Mouse (Mus musculus): ENCODE measurements around the gene Bsn.
"Not testable (repeated sequence)": the region's sequence is repeated elsewhere in the genome, so short reads cannot be mapped to it uniquely, and the experiment has no call there.

The Bsn gene

GRCm38 (mm10) chr9:108196920-108197677 is 6.9 kb upstream of the Bsn start:
- no peak for DNase-seq (ENCODE audit: extremely low spot score)

DNA sequence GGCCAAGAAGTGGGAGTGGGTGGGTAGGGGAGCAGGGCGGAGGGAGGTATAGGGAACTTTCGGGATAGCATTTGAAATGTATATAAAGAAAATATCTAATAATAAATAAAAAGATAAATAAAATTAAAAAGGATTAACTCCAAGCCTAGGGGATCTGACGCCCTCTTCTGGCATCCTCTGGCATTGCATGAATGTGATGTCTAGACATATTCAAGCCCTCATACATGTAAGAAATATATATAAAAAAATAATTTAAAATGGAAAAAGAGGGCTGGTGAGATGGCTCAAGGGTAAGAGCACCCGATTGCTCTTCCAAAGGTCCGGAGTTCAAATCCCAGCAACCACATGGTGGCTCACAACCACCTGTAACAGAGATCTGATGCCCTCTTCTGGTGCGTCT is 6.0 kb upstream of the Bsn start:
- not testable (repeated sequence) for DNase-seq (ENCODE audit: extremely low spot score)

- DNase-seq (ENCODE audit: extremely low spot score), result no peak
Observed at GRCm38 (mm10) chr9:108189488-108189786, 747 bp downstream of the Bsn start.

GRCm38 (mm10) chr9:108189023-108189422 is 1.2 kb downstream of the Bsn start:
- no peak for DNase-seq (ENCODE audit: extremely low spot score)

DNA sequence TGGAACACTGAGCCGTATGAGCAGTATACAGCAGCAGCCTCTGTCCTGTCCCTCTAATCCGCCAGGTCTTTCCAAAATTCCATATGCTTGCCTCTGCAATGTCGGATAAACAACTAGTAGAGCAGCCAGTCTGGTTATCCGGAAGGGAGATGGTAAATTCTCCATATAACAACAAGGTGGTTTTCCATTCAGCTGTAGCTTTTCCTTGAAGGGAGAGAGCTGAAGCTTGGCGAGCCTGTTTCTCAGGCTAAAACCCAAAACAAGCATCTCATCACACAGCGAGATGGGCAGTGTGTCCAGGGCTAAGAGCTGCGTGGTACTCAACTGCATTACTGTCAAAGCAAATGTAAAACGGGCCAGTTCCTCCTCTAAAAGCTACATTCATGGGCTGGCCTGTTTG is 1.7 kb downstream of the Bsn start:
- no peak for DNase-seq (ENCODE audit: extremely low spot score)

DNA sequence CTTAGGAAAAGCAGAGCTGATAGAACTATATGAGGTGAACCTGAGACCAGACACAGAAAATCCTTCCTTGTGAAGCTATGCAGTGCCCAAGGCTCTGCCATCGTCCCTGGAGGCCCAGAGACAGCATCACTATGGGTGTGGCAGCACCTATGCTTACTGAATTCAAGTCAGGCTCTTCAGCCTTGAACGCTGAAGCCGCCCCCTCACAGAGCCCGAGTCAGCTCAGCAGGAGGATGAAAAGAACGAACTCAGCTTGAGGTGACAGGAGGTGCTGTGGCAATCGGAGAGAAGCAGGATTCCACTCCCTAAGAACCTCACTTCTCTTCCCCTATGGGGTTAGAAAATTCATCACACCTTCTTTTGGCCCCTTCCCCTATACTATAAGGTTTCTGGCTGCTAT is 2.6 kb downstream of the Bsn start:
- DNase-seq (ENCODE audit: extremely low spot score), result no peak

DNA sequence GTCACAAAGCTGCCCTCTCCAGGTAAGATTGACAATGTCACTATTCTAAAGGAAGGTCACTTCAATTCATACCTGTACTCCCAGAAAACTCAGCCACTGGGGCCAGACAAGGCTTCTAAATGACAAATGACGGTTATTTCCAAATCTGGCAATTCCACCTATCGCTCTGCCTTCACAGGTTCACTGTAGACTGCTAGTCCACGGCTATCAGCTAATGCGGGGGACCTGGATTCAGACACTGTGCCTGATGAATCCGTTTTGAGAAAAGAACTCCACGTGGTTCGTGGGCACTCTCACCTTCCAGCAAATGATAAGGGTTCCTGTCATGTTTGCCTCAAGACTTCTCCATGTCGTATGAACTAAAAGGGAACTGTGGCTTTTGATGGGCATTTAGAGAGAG is 4.4 kb downstream of the Bsn start:
- DNase-seq (ENCODE audit: extremely low spot score), result no peak

DNA sequence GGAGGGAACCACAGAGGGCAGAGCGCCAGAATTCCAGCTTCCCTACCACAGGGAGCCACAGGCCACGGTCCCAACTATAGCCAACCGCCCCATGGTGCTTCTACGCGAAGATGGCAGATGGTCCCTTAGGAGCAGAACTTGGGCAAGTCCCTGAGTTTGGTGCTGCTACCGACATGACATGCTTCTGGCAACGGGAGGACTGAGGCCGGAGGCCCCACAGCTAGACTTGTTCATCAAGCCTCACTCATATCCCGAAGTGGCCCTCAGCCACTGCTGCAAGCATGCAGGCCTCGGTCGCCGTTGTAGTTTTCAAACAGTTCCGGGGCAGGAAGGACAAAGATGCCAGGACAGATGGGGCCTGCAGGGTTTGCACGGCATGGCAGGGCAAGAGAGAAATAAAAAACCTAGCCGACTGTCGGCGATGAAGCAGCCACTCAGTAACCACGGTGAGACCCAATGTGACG is 6.6 kb downstream of the Bsn start:
- no peak for DNase-seq (ENCODE audit: extremely low spot score)

DNA sequence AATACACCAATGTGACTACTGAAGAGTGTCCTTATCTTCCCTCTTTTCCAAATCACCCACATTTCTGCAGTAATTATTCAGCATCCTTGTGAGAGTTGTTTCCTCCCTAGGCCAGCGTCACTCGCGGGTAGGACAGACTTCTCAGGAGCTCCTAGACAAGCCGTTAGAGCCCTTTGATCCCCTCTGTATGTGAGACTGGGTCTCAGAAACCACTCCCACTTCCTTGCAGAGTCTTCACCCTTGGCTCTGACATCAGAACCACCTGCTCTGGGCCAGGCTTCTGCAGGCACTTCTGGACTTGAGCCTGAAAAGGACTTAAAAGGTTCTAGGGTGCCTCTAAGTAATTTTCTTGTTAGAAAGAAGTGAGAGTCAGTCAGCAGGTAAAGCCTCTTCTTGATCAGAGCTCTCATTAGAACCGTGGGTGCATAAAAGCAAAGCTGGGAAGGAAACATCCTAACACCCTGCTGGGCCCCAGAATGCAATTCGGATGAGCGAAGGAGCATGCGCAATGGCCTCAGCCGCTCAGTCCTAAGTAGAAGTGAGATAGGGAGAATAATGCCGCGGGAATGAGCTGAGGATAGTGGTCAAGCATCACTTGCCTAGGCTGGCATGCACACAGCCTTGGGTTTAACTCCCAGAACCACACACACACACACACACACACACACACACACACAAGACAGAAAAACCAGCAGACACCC is 7.2 kb downstream of the Bsn start:
- DNase-seq (ENCODE audit: extremely low spot score), result no peak

DNA sequence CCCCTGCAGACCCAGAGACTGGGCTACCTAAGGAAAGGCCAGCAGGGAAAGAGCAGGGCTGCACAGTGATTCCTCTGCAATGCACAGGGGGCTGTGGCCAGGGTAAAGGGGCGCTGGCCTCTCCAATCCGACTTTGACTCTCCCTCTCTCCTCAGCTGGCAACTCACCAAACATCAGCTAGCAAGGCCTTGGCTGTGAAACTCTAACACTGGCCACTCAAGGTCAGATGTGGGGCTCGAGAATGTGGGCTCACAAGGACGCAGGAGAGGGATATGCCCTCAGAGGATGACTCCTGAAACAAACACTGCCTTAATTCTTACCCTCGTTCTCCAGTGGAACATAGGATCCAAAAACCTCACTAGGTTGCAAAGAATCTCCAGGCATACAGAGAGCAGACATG is 11.8 kb downstream of the Bsn start:
- no peak for DNase-seq (ENCODE audit: extremely low spot score)

- DNase-seq (ENCODE audit: extremely low spot score), result no peak
Observed at GRCm38 (mm10) chr9:108175116-108175838, 14.9 kb downstream of the Bsn start.

- DNase-seq (ENCODE audit: extremely low spot score), result no peak
Observed at GRCm38 (mm10) chr9:108172777-108173350, 17.3 kb downstream of the Bsn start.

- no peak for DNase-seq (ENCODE audit: extremely low spot score)
Observed at GRCm38 (mm10) chr9:108169751-108170150, 20.4 kb downstream of the Bsn start.

DNA sequence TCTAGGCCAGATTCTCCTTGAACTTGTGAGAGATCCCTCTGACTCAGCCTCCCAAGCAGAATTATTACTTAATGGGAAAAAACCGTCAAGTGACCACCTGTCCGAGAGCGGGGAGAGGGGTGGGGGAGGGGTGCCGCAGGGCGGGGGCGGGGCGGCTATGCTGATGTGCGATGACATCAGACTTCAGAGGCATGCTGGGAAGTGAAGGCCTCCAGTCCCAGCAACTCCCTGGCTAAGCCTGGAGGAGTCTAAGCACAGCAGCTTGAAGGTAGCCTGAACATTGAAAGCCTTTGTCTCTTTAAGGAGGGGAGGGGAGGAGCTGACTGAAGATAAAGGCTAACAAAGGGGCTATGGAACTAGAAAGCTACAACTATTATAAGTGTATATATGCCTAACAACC is 25.0 kb downstream of the Bsn start:
- no peak for DNase-seq (ENCODE audit: extremely low spot score)

GRCm38 (mm10) chr9:108163646-108164284 is 26.4 kb downstream of the Bsn start:
- DNase-seq (ENCODE audit: extremely low spot score), result no peak

DNA sequence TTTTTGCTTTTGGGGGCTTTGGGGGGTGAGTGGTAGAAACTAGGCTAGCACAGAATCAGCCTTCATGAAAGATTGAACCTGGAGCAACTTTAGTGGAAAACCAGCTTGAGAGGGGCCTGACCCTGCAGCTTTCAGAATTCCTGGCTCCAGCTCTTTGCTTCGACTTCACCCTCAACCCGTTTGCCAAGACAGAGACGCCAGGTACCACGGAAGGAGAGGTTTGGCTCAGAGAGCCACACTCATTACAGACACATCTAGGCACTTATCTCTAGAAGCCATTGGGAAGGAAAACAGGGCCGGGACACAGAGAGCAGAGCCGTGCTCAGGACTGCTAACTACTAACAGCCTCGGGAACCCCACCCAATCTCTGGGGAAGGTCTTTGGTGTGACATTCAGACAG is 32.3 kb downstream of the Bsn start:
- DNase-seq (ENCODE audit: extremely low spot score), result no peak

DNA sequence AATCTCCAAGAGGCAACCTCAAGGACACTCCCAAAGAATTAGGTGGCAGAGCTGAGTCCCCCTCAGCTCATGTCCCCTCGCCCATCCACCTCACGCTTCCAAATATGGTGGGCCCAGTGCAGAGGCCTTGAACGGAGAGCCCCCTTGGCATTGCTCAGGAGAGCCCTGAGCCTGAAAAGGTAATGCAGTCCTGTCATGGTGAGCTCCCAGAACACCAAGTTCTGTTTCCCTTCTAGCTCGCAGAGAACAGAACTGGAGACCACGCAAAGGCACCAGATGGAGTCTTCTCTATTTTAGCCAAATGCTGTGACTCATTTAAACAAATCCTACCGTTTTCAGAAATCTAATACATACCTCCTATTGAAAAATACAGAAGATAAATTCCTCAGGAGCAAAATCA is 32.7 kb downstream of the Bsn start:
- no peak for DNase-seq (ENCODE audit: extremely low spot score)

GRCm38 (mm10) chr9:108156786-108157185 is 33.4 kb downstream of the Bsn start:
- DNase-seq (ENCODE audit: extremely low spot score), result no peak

DNA sequence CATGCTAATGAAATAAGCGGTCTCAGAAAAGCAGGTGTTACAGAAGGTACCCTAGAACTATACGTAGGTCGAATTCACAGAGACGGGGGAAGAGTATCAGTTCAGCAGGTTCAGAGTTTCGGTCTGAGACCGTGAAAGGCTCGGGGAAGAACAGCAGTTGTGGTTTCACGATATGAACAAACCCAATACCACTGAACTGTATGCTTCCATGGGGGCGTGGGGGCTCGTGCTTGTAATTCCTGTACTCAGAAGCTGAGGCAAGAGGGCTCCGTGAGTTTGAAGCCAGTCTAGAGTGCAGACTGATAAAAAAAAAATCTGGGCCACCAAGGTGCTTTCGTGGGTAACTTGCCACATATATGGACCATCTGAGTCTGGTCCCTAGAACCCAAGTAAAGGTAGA is 35.4 kb downstream of the Bsn start:
- DNase-seq (ENCODE audit: extremely low spot score), result no peak

DNA sequence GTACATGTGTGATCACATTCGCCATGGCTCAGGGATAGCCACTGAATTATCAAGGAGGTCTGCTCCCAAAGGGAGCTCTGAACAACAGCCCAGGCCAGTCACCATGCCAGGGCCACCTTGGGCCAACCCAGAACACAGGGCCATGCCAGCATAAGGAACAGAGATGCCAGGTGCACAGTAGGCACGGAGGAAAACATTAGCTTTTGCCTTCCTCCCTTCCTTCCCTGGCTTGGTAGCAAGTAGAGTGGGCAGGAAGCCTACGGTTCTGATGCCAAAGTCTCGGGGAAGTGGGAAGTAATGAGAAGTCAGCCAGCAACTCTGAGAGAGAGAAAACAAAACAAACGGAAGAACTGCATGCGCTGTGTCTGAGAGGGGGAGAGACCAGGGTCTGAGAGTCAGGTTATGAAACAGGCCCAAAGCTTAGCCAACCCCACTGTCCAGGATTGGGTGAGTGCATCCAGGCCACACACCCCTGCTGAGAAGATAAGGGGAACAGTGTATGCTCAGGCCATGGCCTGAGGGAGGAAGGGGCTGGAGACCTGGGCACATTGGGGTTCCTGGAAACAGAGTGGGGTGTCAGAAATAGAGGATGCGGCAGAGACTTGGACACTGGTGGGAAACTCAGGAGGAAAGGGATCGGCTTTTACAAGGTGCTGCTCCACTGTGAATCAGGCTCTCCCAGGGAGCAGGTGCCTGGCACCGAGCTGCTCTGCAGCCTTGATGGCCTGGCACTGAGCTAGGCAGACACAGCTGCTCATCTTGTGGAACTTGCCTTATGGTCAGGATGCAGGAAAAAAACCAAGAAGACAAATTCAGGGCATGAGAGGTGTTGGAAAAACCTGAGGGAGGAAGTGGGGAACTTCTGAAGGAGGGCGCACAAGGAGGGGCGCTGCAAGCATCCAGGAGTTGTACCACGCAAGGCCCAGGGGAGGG is 36.4 kb downstream of the Bsn start:
- DNase-seq (ENCODE audit: extremely low spot score), result no peak

DNA sequence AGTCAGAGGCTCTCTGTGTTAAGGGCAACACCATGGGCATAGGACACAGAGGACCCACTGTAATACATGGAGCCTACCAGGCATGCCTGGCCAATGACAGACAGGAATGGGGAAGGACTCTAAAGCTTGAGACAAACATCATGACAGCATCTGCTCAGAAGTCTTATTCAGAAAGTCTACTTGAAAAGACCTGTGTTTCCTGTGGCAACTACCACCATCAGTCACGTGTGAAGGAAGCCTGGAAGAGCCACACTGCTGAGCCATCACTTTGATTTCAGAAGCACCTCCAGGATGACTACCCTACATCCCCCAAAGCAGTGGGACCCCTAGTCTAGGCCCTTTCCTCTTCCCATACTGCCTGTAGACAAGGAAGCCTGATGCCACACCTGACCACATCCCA is 39.7 kb downstream of the Bsn start:
- no peak for DNase-seq (ENCODE audit: extremely low spot score)
